Mouse (Mus musculus): ENCODE data around the gene Mgat5.

- TF ChIP-seq CTCF (IDR thresholded peaks at IDR 0.05; ENCODE audit: extremely low read depth, insufficient read depth, insufficient read length, insufficient replicate concordance) = no peak
- no peak for TF ChIP-seq POLR2A (IDR thresholded peaks at IDR 0.05; ENCODE audit: low read depth, low read length)
Measured at GRCm38 (mm10) chr1:127397396-127397795, 192.6 kb downstream of the Mgat5 start.

Measured in spleen, adult 2 months (tissue).